Mouse (Mus musculus) brain, adult 2 months (tissue): ENCODE results near the gene 1500011B03Rik.
"Not testable (repeated sequence)": the region's sequence is repeated elsewhere in the genome, so short reads cannot be mapped to it uniquely, and the experiment has no call there.

ENCODE experiments used
- DNase-seq: peaks from one replicate; pipeline ENCODE4 v3.0.0; 2011; ENCODE audit warnings: low read depth, low spot score

Gene 1500011B03Rik

DNA sequence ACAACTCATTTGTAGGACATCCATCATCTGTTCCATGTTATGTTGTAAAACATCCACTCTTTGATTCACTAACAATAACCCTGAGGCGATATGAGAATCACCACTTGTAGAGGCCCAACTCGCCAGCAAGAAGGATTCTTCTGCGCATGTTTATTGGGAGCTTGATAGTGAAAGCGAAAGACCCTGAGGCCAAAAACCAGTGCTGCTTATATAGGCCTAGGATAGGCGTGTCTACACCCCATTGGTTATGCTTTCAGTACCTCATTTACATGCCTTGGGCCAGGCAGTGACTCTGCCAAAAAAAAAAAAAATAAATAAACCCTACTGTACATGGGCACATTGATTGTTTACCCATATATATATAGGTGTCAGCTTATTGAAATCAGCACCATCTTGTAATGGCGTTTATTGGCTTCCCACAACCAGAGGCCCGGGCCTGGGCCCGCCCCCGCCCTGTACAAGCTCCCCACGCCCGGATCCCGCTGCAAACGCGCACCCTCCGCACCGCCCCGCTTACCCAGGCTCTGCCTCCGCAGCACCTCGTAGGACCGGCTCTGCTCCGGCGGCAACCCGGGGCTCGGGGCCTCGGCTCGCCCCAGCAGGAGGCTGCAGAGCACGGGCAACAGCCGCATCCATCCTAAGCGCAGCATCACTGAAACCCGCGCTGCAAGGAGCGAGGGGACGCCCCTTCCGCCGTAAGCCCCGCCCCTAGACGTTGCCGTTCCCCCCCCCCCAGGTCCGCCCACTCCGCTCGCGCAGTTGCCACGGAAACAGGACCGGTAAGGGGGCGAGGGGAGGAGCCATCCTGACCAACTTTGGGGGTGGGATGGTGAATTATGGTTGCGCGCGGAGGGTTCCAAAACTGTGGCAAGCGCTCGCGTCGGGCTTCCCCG is at the start of gene 1500011B03Rik:
Gene 1500011B03Rik, minus strand, starts transcription at position 673 of the 893 bp plus-strand sequence.
- DNase-seq: peak; percentile 92

DNA sequence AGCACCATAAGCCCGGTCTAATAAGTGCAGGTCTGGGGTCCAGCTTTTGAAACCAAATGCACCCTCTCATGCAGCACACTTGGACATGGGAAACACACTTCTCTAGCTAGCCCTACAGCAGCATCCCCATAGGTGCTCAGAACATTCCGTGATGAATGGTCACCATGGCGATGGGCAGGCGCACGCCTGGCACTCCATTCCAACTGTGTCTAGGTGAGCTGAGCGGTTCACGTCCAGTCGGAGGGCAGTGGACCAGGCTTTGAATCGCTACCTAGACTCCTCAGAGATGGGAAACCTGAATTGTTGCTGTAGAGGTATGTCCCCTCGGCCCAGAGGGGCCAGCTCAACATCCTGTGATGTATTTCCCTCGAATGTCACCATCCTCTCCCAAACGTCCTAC is 42.0 kb upstream of the 1500011B03Rik start:
- no peak for DNase-seq

DNA sequence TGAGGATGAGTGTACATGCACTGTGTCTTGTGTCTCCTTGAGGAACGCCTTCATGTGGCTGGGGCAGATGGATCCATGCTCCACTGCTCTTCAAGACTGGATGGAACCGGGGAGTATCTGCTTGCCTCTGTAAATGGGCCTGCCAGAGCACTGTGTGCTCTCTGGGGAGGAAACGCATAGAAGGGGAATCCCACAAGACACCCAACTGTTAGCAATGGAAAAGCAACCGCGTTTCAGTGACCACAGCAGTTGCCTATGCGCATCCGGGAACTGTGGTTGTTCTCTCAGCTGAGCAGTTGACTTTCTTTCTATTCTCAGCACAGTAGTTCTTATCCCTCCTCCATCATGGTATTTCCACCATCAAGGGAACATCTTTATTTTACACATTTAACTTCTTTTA is 41.5 kb upstream of the 1500011B03Rik start:
- DNase-seq: no peak

DNA sequence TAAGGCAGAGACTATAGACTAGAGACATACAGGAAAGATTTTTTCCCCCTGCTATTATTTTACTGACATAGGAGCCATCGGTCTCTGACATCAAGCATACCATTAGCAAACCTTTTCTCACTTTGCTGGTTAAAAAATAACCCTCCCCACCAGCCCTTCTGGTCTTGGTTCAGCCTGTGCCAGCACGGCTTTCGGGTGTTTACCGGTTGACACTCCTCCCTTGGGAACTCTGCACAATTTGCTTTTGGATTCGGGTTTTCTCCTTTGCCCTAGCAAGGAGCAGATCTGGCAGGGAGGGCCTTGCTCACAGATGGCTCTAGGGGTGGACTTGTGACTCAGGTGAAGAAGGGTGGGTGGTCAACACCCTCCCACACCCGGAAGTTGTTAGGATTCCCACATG is 38.5 kb upstream of the 1500011B03Rik start:
- DNase-seq: no peak

DNA sequence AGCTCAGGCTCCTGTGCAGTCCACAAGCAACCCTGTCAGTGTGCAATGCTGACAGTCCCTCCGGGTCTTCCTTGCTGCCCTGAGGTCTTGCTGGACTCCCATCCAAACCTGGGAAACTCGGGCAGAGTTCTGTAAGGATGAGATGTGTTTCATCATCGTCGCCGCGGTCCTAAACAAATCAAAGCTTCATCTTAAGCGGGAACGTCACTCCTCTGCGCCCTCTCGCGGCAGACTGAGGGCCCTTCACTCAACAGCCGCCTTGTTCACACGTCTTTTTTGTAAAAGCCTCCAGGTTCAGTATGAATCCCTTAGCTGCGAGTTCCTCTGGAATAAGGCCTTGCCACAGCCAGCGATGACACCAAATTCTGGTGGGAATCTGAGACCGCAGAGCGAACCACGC is 36.0 kb upstream of the 1500011B03Rik start:
- DNase-seq: peak; percentile 93

DNA sequence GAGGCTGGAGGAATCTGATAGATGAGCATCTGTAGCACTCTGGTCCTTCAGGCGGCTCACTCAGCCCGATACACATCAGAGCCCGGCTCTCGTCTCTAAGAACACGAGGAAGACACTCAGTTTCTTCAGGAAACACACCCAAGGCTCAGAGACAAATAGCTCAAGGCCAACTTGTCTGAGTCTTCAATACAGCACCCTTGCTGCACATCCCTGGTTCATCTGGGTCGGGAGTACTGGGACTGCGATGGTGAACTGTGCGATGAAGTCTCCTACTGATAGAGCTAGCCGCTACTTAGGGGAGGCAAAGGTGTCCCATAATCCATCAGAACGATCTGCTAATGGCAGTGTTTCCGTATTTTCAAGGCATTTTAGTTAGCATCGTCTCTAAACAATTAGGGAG is 35.3 kb upstream of the 1500011B03Rik start, which contains the start of gene Gm9936:
Gene Gm9936, minus strand, starts transcription at position 101 of the 400 bp plus-strand sequence.
- DNase-seq: no peak

DNA sequence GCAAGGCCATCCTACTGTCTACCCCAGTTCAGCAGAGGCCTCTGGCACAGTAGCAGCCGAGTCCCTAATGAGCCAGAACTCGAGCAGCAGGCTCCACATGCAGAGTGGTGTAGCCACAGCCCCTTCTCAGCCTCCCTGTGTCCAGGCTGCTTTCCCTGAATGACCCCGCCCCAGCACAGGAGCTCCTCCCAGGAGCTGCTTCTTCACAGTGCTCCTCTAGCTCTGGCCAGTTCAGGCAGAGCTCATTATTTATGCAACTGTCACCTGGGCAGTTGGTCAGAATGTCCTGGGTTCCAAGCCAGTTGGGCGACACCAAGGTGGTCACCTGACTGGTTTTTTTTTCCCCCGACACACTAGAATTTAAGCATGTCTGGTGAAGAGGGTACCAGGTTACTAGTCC is 30.1 kb upstream of the 1500011B03Rik start, which contains the start of gene 4930519G04Rik:
Gene 4930519G04Rik, plus strand, starts transcription at position 301 of the 400 bp plus-strand sequence.
- DNase-seq: not testable (repeated sequence)

DNA sequence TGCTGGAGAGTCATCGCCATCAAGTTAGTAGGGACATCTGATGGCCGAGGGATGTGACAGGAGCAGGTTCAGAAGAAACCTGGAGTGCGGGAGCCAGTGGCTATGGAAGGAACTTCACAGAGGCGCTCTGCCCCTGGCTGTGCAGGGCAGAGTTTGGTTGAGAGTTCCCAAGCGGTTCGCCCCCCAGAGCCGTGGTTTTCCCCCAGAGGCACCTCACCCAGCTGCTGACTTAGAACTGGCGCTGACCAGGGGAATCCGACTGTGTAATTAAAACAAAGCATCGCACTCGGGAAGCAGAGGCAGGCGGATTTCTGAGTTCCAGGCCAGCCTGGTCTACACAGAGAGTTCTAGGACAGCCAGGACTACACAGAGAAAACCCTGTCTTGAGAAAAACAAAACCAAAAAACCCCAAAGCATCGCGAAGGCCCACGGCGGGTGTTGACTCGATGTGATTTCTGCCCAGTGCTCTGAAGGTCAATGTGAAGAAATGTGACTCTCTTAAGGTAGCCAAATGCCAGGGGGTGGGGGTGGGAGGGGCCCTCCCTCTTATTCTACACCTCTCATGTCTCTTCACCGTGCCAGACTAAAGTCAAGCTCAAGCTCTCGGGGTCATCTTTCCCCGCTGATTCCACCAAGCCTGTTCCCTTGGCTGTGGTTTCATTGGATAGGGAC is 28.4 kb upstream of the 1500011B03Rik start:
- no peak for DNase-seq

DNA sequence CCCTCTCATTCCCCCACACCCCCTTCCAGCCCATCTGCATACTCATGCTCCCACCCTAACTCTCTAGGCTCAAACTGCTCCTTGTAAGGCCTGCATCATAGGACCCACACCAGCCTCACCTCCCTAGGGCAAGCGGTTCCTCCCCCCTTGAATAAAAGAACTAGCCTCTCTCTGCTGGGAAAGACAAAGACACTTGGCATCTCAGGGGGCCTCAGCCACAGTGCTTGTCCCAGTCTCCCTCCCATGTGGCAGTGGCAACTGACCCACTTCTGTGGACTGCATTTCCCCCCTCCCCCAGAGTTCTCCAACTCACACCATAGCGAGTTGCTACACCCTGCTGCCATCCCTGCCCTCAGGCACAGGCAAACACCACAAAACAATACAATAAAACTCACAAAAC is 21.1 kb upstream of the 1500011B03Rik start:
- DNase-seq: not testable (repeated sequence)

DNA sequence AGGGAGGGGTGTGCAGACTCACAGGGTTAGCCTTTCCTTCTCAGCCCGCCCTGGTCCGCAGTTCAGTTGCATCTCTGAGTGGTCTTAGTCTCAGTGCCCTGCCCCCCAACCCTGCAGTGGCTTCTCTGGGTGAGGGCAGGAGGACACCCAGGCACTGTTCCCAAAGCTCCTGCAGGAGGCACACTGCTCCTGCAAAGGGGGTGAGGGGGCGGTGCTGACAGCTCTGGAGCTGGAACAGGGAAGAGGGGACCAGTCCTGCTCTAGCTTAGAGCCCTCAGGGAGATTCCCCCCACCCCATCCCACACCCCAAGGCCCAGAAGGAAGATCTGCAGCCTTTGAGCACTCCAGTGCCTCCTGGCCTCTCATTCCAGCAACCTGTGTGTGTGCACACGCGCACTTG is 19.4 kb upstream of the 1500011B03Rik start:
- no peak for DNase-seq

DNA sequence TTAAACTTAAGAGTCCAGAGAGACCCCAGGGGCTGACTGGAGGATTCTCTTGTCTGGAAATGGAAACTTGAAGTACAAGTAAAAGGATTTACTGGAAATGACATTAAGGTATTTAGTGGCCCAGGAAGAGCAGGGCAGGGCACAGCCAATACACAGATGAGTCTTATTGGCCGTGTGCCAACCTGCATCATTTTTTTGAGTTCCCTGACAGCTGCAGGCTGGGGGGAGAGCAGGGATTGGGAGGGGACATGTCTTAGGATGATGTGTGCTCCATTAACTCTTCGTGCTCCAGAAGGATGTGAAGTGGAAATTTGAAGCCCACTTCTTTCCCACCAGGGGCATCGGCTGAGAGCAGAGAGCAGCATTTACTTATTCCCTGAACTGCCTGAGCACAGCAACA is 18.9 kb upstream of the 1500011B03Rik start:
- DNase-seq: not testable (repeated sequence)

DNA sequence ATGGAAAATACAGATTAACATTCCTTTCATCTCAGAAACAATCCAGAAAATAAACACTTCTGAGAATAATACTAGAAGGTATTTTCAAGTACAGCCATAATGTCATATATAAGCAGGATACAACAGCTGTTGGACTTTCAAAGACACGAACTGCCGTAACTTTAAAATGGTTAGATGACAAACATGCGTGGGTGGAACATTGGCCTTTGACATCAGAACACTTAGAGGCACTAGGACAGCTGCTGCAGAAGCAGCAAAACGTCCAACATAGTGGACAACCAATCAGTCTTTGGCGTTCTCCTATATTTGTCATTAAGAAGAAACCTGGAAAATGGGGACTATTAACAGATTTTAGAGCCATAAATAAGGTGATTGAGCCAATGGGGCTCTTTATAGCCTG is 17.2 kb upstream of the 1500011B03Rik start:
- DNase-seq: not testable (repeated sequence)

DNA sequence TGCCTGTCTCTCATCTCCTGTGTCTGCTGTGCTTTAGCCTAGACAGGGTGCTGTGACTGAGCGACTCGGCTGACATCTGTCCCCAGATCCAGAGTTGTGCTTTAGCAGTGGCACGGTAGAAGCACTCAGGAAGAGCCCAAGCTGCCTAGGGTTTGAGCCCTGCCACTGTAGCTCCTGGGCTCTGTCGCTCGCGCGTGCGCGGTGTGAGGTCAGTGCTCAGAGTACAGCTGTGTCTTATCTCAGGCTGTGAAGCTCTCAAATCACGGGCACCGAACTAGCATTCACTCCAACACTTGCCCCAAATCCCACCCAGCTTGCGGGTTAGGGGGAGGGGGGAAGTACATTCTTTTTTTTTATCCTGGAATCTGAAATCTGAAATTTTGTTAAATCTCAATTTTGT is 13.6 kb upstream of the 1500011B03Rik start:
- no peak for DNase-seq

DNA sequence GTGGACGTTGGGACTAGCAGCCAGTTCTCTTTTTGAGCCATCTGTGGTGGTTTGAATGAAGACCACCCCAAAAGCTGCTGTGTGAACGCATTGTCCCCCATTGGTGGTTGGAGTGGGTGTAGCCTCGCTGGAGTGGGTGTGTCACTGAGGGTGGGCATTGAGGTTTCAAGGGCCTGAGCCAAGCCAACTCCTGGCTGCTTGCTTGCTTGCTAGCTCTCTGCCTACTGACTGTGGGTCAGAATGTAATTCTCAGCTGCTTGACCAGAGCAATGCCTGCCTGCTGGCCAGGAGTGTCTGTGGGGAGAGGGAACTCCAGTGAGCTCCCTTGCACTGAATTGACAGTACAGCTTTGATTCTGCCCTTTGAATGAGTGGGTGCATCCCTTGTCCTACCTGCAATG is 6.5 kb upstream of the 1500011B03Rik start:
- no peak for DNase-seq

DNA sequence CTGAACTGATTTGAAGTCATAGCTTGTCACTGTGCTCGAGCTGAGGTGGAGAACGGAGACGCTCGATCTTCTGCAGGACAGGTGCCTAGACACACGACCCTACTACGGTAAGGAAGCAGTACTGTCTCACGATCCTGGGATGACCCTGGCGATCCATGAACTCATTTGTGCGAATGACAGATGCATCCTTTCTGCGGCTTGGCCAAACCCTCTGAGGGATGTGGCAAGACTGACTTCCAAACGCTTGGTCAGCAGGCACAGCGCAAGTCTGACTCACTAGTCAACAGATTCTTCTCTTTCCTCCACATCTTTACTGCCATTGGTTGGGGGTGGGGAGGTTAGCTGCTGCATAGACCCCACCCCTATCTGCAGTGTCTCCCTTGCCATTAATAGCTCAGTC is 4.2 kb upstream of the 1500011B03Rik start:
- no peak for DNase-seq

DNA sequence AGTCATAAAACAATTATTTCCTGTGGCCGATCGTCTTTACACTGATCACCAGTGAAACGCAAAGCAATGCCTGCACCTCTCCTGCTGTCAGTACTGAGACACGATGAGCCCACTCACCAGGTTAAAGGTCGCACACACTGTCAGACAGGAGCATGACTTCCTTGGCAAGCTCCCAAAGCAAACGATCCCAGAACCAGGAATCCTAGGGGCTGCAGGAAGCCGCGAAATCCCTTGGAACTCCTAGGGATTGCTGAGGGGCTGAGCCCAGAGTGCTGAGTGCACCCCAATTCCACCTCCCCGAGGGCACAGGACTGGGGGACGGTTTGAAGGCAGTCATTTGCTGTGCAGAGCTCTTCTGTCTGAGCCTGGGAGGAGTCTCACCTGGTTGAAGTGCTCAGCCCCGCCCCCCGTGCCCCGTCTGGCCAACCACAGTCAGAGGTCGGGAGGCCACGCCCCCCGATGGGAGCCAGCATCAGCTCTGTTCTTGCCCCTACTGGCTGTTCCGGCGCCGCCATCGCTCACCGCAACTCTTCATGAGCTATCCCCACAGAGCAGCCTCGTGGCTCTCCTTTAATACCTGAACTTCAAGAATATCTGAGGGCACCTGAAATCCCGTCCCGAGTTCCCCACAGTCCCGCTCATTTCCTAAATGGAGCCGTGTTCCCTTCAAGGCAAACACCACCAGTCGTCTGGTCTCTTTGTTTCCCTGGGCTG is 2.9 kb upstream of the 1500011B03Rik start:
- peak; percentile 93 for DNase-seq

DNA sequence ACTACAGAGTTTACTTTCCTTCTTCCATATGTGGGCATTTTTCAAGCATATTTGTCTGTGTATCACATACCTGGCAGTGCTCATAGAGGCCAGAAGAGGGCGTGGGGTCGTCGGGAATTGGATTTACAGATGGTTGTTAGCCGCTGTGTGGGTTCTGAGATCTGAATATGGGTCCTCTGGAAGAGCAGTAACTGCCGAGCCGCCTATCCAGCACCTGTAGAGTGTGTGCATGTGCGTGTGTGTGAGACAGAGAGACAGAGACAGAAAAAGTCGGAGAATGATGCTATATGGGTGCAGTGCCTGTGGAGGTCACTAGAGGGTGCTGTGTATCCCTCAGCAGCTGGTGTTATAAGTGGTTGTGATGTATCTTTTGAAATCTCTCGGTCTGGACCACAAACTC is 929 bp upstream of the 1500011B03Rik start:
- peak; percentile 79 for DNase-seq

DNA sequence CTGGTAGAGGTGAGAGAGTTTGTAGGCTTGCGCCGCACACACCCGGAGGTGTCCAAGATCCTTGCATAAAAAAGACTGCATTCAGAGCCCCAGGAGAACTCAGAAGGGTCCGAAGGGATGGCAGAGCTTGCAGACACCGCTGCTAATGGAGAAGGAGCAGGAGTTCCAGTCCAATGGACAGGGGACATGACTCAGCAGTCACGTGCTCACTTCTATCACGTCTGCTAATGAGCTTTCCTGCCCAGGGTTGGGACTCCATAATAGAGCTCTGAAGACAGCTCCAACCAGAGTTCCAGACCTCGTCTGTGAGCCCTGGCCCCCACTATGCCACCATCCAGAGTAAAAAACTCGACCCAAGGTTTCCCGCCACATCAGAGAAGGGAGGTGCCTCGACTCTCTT is 5.1 kb downstream of the 1500011B03Rik start:
- DNase-seq: no peak

DNA sequence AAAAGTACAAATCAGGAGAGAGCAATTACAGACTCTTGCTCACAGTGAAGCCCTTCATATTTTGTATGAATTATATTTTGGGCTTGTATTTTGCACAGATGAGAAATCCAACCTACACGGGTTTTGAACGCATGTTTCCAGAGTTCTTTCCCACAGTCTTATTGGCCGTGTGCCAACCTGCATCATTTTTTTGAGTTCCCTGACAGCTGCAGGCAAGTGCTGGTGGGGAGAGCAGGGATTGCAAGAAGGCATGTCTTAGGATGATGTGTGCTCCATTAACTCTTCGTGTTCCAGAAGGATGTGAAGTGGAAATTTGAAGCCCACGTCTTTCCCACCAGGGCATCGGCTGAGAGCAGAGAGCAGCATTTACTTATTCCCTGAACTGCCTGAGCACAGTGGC is 6.7 kb downstream of the 1500011B03Rik start:
- no peak for DNase-seq

DNA sequence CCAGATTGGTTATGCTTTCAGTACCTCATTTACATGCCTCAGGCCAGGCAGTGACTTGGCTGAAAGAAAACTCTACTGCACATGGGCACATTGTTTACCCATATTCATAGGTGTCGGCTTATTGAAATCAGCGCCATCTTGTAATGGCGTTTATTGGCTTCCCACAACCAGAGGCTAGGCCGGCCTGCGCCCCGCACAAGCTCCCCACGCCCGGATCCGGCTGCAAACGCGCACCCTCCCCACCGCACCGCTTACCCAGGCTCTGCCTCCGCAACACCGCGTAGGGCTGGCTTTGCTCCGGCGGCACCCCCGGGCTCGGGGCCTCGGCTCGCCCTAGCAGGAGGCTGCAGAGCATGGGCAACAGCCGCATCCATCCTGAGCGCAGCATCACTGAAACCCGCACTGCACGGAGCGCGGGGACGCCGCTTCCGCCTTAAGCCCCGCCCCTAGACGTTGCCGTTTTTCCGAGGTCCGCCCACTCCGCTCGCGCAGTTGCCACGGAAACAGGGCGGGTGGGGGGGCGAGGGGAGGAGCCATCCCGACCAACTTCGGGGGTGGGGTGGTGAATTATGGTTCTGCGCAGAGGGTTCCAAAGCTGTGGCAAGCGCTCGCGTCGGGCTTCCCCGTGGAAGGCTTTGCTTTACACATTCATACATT is 9.6 kb downstream of the 1500011B03Rik start:
- peak; percentile 97 for DNase-seq

DNA sequence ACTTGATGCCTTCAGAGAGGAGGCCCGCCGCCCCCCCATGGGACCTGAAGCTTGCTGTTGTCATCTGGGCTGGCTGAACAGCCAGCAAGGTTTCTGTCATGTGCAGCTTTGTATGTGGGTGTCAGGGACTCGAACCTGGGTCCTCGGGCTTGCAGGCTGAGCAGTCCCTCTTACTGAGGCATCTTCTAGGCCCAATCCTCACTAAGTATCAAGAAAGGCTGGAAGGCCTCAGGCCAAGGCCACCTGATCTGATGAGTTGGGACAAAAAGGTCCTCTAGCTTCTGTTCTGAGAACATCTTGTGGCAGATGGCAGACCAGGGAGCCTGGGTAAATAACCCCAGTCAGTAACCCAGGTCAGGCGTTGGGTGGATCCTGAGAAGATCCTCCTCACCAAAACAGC is 13.4 kb downstream of the 1500011B03Rik start:
- DNase-seq: no peak
